Mouse (Mus musculus): ENCODE measurements around the gene Klhdc1.

DNA sequence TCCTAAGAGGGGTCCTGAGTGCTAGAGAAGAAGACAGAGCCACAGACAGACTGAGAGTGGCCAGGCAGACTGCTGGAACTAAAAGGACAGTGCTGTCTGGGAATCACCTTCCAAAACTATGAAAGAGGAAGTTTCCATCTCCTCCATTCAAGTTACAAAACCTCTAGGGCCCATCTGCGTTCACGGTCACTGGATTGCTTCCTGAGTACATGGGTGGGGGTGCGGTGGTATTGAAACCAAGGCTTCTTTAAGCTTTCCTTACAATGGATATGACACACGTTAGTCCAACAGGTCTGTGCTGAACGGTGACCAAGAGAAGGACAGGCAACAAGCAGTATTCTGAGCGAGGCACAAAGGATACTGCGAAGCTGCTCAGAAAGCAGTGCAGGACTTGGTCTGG lies 26.6 kb upstream of the Klhdc1 start:
- no peak for TF ChIP-seq CTCF (IDR thresholded peaks at IDR 0.05; ENCODE audit: low read depth)
- no peak for TF ChIP-seq EP300 (IDR thresholded peaks at IDR 0.05; ENCODE audit: low read depth)
